Comparison of ENCODE assay signal across 18 mouse cellular contexts in genomic region chr8:18217599-18217998, GRCm38 (mm10).
"Had no signal": no experiment of that assay in that cellular context is flagged by ENCODE, and none has a peak within 500 bp of the region (broad histone marks: within the 10 kb centered on the region; RNA-seq: fewer than 3 reads in every experiment).

No protein-coding gene starts in this region.

- H3K4me2 ChIP-seq: limb, embryonic 12.5 days; limb, embryonic 15.5 days; liver, embryonic 13.5 days; midbrain, embryonic 11.5 days; stomach, embryonic 15.5 days had no signal

- H3K36me3 ChIP-seq: limb, embryonic 12.5 days; limb, embryonic 15.5 days; liver, embryonic 13.5 days; stomach, embryonic 15.5 days had no signal

- DNase-seq: kidney, adult 2 months; kidney, postnatal 25 days; layer of hippocampus, adult 9-11 months; liver, embryonic 13.5 days; lung, adult 2 months; lung, postnatal 14 days; lung, postnatal 4 days; retina, postnatal 1 day; right cerebral cortex, postnatal 25 days; spleen, adult 18-20 months; thymus, postnatal 25 days had no signal

- H3K4me3 ChIP-seq: layer of hippocampus, adult 2 months; limb, embryonic 12.5 days; limb, embryonic 15.5 days; liver, embryonic 13.5 days; myocyte; stomach, embryonic 15.5 days had no signal

- H3K4me1 ChIP-seq: limb, embryonic 12.5 days; limb, embryonic 15.5 days; liver, embryonic 13.5 days; stomach, embryonic 15.5 days had no signal

- H3K27me3 ChIP-seq: limb, embryonic 12.5 days; limb, embryonic 15.5 days; liver, embryonic 13.5 days; stomach, embryonic 15.5 days had no signal

- H3K9me3 ChIP-seq: limb, embryonic 12.5 days; limb, embryonic 15.5 days; liver, embryonic 13.5 days; stomach, embryonic 15.5 days had no signal

- H3K9ac ChIP-seq: limb, embryonic 12.5 days; limb, embryonic 15.5 days; liver, embryonic 13.5 days; stomach, embryonic 15.5 days had no signal

- H3K27ac ChIP-seq: kidney, postnatal 0 days; layer of hippocampus, adult 2 months; limb, embryonic 12.5 days; limb, embryonic 15.5 days; liver, embryonic 13.5 days; stomach, embryonic 15.5 days had no signal
